Mouse (Mus musculus): ENCODE measurements around the gene Msmb. TPM values are rescaled to one million over a fixed set of nuclear protein-coding genes. Genes with fewer than 3 reads are reported as not detected.

Gene Msmb
- total RNA-seq, 4 experiments from 2014 or later: not detected

DNA sequence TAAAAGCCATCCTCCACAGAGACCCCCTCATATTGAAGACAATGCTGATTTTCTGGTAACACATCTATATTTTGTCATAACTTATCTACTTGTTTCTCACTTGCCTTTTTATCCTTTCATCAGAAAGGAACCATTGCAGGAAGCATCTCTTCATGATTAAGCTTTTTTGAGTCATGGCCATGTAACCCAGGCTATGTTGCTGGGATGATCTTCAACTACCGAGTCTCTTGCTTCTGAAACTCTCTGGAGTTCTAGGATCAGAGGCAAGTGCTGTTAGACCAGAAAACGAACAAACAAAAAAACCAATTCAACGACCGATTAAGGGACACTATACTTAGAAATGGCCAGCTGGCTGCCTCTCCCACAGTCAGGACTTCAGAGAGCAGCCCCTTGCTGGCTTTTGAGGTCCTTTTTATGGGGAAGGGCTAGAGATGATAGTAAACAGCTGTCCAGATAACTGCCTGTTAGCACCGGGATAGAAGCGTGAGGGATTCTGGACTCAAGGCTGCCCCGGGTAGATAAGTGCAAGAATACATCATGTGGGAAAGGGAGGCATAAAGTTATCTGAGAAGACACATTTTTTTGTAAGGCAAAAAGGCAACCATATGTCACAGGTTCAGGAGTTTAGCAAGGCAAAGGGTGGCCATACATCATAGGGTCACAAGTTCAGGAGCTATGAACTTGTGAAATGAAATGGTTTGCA, 4.1 kb downstream of the Msmb start:
- DNase-seq (ENCODE audit: low spot score): no peak

DNA sequence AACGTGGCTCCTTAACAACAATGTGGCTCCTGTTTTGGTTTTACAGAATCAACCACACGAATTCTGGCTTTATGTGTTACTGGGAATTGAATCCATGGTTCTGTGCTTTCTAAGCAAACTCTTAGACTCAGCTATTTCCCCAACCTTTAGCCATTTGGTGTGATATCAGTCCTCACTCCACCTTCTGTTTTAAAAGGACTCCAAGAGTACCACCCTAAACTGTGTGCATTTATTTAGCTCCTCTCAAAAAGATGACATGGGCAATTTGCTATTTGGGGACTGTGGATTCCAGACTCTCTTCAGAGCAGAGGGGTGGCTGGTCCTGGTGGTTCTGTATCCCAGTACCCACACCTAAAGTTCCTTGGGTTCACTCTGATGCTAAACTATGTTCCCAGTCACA, 4.8 kb downstream of the Msmb start:
- no peak for DNase-seq (ENCODE audit: low spot score)

DNA sequence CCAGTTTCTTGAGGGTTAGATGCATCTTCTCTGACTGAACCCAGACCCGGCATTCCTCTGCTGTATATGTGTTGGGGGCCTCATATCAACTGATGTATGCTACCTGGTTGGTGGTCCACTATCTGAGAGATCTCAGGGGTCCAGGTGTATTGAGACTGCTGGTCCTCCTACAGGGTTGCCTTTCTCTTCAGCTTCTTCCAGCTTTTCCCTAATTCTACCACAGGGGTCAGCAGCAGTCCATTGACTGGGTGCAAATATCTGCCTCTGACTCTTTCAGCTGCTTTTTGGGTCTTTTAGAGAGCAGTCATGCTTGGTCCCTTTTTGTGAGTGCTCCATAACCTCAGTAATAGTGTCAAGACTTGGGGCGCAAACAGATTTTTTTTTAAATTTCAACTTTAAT, 9.0 kb downstream of the Msmb start:
- no peak for DNase-seq (ENCODE audit: low spot score)

DNA sequence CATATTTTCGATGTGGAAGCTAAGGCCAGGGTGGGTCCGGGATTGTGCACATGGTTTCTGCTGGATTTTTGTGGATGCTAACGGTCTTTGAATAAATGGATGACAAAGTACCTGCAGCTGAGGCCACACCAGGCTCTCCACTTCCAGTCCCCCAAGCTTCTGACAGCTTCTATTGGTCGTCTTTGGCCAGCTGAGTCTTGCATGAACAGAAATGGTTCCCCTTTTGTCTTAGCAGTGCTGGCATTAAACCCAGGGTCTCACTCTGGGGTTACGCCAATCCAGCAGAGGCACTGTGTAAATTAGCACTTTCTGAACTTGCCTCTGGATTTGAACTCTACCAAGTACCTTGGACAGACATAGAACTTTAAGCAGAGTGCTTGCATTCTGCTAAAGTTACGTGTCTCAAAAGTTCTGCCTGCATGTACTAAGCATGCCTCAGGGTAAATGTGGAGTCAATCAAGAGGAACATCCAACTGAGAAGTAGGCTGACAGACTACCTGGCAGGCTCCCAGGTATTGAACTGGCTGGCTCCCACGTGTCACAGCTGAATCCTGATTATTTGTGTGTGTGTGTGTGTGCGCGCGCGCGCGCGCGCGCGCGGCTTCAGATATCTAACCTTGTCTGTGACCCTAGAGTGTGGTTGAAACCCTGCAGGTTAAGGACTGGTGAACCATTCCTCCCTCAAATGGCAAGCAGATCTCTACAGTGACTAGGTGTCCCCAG, 10.6 kb downstream of the Msmb start:
- no peak for DNase-seq (ENCODE audit: low spot score)

DNA sequence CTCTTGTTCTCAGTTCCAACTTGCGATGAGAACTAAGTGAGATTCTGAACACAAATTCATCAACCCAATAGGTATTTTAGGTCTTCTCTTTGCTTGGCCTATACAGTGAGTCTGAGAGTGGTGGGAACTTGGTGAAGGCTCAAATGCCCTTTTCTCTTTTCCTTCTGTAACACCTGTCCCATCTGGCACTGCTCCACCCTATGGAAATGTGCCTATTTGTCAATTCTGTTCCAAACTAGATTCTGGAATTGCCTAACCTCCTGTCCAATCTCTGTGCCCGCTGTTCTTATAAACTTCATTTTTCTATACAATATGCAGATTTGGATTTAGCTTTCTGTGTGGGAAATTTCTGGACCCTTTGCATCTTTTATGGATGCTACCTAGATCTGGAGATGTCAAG, 11.3 kb downstream of the Msmb start:
- DNase-seq (ENCODE audit: low spot score): no peak

DNA sequence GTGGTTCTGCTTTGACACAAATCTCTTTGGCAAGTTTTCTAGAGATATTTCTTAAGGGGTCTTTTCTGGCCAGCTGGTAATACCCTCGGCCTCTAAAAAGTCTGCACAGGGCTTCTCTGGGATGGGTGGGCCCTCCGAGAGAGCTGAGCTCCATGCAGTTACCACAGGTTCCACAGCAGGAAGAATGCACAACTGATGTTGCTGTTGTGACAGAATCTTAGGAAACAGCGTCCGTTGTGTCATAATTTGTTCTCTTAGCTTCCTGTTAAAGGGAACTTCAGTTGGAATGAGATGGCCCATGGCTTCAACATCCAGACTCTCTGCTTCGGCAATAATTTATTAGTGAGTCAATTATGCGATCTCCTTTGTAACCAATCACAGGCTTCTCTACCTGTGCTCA, 12.9 kb downstream of the Msmb start:
- no peak for DNase-seq (ENCODE audit: low spot score)

DNA sequence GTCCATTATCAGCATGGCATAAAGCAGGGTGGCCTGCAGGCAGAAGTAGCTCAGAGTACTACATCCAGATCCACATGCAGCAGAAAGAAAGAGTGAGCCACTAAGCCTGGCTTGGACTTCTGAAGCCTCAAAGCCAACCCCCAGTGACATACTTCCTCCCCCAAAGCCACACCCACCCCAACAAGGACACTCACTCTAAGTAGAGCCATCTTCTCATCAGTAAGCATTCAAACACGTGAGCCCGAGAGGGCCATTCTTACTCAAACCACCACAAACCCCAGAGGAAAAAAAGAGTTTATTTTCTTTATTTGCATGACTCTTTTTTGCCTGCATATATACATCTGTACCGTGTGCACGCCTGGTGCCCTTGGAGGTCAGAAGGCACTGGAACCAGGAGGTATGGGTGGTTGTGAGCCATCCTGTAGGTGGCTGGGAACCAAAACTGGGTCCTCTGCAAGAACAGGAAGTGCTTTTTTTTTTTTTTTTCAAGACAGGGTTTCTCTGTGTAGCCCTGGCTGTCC, 17.4 kb downstream of the Msmb start:
- no peak for DNase-seq (ENCODE audit: low spot score)

DNA sequence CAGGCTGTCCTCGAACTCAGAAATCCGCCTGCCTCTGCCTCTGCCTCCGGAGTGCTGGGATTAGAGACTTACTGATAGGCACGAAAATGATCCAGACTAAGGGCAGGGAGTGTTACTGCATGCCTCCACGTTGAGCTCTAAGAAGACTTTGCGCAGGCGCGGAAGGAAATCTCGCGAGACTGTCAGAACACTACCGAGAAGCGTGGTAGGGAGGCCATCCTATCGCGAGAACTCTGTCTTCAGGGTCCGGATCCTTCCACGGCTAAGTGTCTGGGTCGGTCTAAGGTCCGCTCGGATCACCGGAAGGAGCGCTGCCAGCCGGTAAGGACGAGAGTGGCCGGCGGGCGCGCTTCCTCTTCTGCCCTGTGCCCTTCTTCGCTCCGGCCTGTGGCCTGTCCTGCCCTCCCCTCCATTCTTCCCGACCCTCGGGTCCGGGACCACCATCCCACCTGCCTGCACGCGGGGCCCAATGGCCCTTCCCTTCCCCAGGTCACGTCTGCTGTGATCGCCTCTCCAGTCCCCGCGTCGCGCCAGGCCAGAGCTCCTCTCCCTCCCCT, 17.9 kb downstream of the Msmb start, which contains the start of gene Ncoa4:
Gene Ncoa4 (plus strand): TSS at position 176 of the 557 bp plus-strand sequence.
- peak; percentile 100 for DNase-seq (ENCODE audit: low spot score)

DNA sequence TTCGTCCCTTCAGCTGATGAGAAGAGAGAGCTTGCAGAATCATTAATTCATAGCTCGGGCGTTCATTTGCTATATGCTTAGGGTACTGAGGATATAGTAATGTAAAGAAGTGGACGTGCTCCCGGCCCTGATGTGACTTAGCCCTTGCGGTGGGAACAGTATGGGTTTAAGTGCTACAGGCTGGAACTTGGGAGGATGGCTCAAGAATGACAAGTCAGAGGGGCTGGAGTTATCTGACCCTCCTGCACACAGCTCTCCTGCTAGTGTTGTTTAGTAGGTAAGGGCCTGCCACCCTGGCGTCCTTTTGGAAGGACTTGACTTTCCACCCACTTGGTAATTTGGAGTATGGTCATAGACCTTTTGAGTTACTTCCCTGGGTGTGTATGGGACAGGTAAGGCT, 18.7 kb downstream of the Msmb start:
- DNase-seq (ENCODE audit: low spot score): no peak

DNA sequence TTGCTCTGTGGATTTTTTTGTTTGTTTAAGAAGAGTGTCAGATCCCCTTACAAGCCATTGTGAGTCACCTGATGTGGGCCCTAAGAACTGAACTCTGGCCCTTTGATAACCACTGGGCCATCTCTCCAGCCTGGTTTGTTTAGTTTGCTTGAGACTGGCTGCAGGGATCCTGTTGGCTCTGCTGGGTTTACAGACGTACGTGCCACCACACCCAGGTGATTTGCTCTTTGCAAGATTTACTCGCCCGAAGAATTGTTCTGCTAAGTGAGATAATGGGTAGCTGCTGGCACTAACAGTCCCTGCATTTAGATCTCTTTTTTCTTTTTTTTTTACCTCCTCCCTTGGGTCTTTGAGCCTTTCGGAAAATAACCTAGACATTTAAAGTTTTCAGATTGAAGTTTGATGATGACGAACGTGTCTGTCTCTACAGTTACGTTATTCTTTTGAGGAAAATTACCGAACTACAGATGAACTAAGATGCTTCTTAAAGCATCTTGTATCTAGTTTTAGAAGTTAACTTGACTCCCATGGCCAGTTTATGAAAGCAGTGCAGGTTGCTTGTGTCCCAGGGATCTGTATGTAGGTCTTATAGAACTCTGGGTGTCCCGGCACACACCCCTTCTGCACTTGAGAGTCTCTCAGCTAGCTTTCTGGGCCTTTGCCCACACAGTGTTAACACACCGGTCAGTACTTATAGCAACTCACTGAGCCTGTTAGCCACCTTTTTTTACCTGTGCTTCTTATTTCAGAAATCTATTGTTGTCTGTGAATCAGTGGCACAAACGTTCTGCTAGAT, 19.5 kb downstream of the Msmb start:
- no peak for DNase-seq (ENCODE audit: low spot score)

DNA sequence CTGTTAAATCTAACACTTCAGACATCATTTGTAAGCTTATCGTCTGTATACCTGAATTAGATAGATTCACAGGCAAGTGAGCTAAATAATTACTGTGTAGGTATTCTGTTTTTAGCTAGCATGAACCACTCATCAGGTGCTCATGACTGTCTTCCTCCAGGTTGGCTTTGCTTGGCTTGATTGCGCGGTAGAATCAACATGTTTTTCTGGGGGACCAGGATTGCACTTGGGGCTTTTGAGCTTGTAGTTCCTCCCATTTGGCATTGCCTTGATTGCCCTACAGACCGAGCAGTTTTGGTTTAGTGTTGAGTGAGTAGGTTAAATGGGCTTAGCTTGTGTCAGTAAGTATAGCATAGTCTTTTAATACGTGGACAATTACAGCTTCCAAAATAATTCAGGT, 20.4 kb downstream of the Msmb start:
- no peak for DNase-seq (ENCODE audit: low spot score)

DNA sequence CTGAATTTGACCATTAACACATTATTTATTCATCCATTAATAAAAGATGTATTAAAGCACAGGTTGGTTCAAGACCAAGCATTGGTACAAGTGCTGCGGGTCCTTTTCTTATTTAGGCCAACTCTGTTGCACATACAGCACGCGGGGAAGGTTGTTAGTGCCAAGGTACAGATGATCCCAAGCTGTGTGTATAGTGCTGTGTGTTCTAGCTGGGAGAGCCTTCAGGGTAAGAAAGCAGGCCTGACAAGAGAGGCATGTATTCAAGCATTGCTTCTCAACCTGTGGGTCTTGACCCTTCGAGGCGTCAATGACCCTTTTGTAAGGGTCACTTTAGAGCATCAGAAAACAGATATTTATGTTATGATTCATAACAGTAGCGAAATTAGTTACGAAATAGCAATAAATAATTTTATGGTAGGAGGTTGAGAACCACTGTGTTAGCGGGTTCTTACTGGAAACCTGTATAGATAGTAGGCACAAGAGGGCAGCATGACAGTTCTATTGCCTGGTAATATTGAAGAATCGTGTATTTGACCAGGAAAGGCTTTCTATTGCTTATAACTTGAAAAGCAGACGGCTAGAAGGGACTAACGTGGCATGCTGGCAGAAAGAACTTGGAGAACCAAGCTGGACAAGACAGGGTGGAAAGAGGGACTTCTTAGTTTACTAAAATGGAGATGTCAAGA, 21.5 kb downstream of the Msmb start:
- DNase-seq (ENCODE audit: low spot score): no peak

DNA sequence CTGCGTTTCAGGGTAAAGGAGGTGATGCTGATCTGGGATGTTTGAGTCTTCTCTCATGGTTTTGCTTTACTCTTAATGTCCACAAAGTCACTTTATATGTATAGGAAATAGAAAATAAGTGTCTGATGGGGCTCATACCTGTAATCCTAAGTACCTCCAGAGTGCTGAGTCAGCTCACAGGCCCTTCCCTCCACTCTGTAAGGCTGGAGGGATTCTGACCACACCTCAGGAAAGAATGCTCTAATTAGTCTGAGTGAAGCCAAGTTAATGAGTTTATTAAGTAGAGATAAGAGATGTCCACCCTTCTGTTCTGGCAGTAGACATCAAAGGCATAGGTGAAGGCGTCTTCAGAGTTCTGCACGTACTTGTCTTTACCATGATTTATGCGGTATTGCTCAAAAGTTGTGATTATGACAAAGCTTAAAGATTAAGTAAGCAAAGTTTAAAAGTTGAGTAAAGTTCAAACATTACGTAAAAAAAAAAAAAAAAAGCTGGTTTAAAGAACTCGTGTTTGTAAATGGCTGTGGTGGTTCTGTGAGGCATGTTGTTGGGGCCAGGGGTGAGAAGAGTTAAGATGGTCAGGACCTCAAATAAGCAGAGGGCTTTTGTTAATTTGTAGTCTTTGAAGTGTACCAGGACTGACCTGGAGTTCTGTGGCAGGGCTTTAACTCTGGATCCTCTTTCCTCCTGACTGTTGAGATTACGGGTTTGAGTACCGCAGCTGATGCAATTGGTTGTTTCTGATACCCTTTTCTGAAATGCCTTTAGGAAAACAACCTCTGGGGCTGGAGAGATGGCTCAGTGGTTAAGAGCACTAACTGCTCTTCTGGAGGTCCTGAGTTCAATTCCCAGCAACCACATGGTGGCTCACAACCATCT, 22.6 kb downstream of the Msmb start:
- DNase-seq (ENCODE audit: low spot score): no peak

DNA sequence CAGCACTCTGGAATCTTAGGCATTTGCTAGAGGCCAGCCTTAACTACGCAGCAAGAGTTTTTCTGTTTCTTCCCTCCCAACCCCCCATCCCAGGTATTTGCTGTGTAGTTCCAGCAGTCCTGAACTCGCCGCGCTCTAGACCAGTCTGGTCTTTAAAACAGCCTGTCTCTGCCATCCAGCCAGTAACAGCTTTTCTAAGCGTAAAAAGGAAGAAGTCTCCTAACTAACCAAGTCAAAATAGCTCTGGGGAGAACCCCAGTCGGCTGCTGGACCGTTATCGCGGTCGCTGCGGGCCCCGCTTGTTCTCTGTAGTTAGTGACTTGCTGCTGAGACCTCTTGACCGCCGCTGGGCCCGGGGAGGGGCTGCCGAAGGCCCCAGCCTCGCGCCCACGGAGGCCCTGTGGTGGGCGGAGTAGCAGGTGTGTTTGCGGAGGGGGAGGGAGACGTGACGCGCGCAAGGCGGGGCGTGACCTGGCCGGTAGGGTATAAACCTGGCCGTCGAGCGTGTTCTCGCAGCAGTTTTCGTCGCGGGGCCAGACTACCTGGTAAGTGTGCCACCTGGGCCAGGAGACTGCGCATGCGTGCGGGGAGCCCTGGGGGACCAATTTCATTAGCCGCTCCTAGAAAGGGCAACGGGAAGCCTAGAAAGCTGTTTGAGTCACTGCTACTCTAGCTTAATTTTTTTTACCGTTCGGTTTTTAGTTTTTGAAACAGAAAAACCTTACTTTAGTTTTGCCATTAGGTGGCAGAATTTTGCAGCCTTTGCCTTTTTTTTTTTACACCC, 23.6 kb downstream of the Msmb start:
- peak; percentile 51 for DNase-seq (ENCODE audit: low spot score)

DNA sequence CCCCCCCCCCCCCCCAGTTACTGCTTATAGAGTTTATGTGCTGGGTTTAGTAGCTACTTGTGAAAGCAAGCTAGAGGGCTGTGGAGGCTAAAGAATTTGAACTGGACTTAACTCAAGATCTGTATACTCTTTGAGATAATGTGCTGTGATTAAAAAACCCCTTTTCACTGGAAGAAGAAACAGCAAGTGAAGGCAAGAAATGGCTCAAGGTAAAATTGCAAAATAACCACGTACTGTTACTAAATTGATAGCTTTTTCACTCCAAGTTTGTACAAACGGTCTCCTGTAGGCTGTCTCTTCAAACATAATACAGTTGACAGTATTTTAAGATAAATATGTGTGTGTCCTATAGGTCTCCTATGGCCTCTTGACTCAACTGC, 24.2 kb downstream of the Msmb start:
- DNase-seq (ENCODE audit: low spot score): no peak

DNA sequence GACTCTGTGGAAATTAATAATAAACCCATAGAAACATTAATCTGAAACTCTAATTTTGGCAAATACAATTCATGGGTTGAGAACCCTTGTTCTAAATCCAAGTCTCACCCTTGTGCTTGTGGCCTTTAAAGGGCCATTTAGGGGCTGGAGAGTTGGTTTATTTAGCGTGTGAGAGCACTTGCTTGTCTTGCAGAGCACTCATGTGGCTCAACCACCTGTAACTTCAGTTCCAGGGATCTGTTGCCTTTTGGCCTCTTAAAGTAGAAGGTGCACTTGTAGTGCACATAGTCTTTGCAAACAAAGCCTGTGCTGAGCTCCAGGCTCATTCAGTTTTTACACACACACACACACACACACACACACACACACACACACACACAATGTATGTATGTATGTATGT, 25.0 kb downstream of the Msmb start:
- DNase-seq (ENCODE audit: low spot score): no peak

DNA sequence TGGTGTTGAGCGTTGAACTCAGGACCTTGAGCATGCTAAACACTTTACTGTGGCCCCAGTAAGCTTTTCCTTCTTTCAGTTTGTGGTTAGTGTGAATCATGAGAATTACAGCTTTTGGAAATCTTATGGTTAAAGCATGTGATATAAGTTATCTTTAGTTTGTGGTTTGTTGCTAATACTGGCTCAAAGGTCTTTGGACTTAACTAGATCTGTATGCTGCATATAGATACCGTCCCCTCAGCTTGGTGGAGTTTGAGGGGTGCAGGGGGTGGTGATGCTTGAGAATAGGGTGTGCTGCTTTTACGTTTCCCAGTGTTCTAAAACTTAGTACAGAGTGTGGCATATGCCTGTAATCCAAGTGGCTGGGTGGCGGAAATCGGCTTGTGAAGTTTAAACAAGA, 25.5 kb downstream of the Msmb start:
- no peak for DNase-seq (ENCODE audit: low spot score)

DNA sequence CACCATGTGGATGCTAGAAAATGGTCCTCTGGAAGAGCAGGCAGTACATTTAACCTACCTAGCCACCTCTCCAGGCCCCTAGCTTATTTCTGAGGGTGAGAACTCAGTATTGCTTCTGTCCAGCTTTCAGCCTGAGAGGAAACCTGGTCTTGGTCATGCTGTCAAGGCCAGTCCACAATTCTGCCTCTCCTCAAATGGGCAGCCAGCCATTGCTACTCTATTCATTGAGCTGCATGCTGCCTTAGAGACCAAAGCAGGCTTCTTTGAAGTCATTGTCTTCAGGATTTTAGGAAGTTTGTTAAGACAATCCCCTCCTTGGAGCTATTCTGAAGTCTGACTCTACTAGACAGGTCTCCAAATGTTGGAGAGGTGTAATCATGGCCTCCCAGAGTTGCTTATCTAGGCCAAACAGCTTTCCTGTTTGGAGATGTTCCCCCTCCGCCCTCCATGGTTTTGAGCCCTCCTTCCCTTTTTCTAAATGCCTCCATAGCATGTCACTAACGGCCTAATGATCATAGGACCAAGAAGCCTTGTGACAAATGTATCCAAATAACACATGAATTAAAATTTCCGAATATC, 26.9 kb downstream of the Msmb start:
- DNase-seq (ENCODE audit: low spot score): no peak

DNA sequence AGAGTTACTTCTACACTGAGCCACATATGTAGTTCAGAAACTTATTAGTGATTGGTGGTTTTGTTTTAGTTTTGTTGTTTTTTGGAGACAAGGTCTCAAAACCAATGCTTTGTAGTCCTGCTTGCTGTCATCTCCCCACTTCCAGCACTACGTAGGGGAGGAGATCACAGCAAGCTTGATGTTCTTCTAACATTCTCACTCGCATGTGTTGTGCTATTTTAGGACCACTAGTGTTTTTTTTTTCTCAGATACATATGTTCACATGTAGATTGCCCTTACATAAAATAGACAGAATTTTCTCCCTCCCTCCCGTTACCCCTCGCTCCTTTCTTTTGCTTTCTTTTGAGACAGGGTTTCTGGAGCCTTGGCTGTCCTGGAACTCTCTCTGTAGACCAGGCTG, 28.3 kb downstream of the Msmb start:
- DNase-seq (ENCODE audit: low spot score): no peak
